Mouse (Mus musculus) monocyte, adult 2 months (primary cell): ENCODE data around the gene Gm28035.

Experiments
- DNase-seq, 2 experiments: peaks; one replicate each; pipeline ENCODE4 v3.0.0; 2022; ENCODE audit warnings: low spot score in 2 of 2, low read depth in 1 of 2

Gm28035 gene

GRCm38 (mm10) chr2:30240267-30240666, at the start of gene Gm28035:
Gene Gm28035 (plus strand): TSS chr2:30240567.
- DNase-seq, result no peak

GRCm38 (mm10) chr2:30191790-30192580, 48.4 kb upstream of the Gm28035 start:
- DNase-seq, result no peak

GRCm38 (mm10) chr2:30194656-30195055, 45.7 kb upstream of the Gm28035 start:
- no peak for DNase-seq

- DNase-seq, result no peak
These were observed 42.3 kb upstream of the Gm28035 start for GRCm38 (mm10) chr2:30198021-30198420.

GRCm38 (mm10) chr2:30199984-30200383, 40.4 kb upstream of the Gm28035 start:
- no peak for DNase-seq

- no peak for DNase-seq
These were observed 39.9 kb upstream of the Gm28035 start for GRCm38 (mm10) chr2:30200388-30200925.

GRCm38 (mm10) chr2:30203439-30203838, 36.9 kb upstream of the Gm28035 start:
- peak in 1 of 2 experiments; percentile 23 for DNase-seq

- no peak for DNase-seq
These were observed 35.1 kb upstream of the Gm28035 start for GRCm38 (mm10) chr2:30205255-30205628.

- DNase-seq, result peak; percentile 79 to 91
These were observed 34.6 kb upstream of the Gm28035 start, which contains the start of gene Kyat1 for GRCm38 (mm10) chr2:30205629-30206357. Gene Kyat1 (minus strand): TSS chr2:30205847.

- no peak for DNase-seq
These were observed 33.0 kb upstream of the Gm28035 start for GRCm38 (mm10) chr2:30207401-30207800.

GRCm38 (mm10) chr2:30207886-30208285, 32.5 kb upstream of the Gm28035 start:
- DNase-seq, result no peak

- DNase-seq, result no peak
These were observed 28.8 kb upstream of the Gm28035 start for GRCm38 (mm10) chr2:30211408-30212168.

GRCm38 (mm10) chr2:30212169-30212545, 28.2 kb upstream of the Gm28035 start:
- no peak for DNase-seq

GRCm38 (mm10) chr2:30212951-30213350, 27.4 kb upstream of the Gm28035 start:
- no peak for DNase-seq

- DNase-seq, result no peak
These were observed 25.6 kb upstream of the Gm28035 start for GRCm38 (mm10) chr2:30214745-30215144.

GRCm38 (mm10) chr2:30215493-30215892, 24.9 kb upstream of the Gm28035 start:
- no peak for DNase-seq

- no peak for DNase-seq
These were observed 24.1 kb upstream of the Gm28035 start for GRCm38 (mm10) chr2:30216293-30216692.

GRCm38 (mm10) chr2:30235593-30235992, 4.8 kb upstream of the Gm28035 start:
- DNase-seq, result no peak

- DNase-seq, result no peak
These were observed 3.8 kb upstream of the Gm28035 start for GRCm38 (mm10) chr2:30236426-30237198.

- DNase-seq, result peak; percentile 98 to 99
These were observed 3.0 kb upstream of the Gm28035 start, which contains the start of gene Lrrc8a for GRCm38 (mm10) chr2:30237199-30237880. Gene Lrrc8a (plus strand): TSS chr2:30237715.
